Mouse (Mus musculus) E14TG2a.4 (cell line): ENCODE measurements around the gene Ablim2.

Source experiments
- CTCF ChIP-seq: conservative IDR thresholded peaks from 2 replicates; pipeline ENCODE4 v1.5.1; 2014; ENCODE audit warnings: low read length
- NANOG ChIP-seq: IDR thresholded peaks from 2 replicates; pipeline ENCODE4 v1.6.1; 2014; ENCODE audit warnings: borderline replicate concordance, low read length, mixed read lengths
- POU5F1 ChIP-seq: IDR thresholded peaks from 2 replicates; pipeline ENCODE4 v1.6.1; 2014; ENCODE audit warnings: low read length, borderline replicate concordance

DNA sequence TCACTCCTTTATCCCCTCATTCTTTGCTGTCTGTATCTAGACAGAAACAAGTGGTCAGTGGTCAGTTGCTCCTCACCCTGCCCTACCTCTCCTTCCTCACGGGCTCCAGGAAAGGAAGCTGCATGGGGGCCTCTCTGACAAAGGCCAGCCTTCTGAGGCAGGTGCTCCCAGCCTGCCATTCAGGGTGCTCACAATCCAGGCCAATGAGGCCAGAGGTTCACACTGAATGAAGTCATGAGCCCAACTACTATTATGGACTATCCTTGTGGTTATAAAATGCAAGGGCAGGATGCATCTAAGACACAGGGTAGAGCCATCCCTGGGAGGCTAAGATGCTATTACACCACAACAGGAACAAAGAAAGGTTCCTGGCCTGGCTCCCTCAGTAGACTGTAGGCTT, 27.1 kb upstream of the Ablim2 start:
- no peak for TF ChIP-seq CTCF
- no peak for TF ChIP-seq POU5F1
- TF ChIP-seq NANOG = no peak
